Mouse (Mus musculus): ENCODE measurements around the gene Magi1. TPM values are rescaled to one million over a fixed set of nuclear protein-coding genes. Genes with fewer than 3 reads are reported as not detected.

The Magi1 gene
- total and polyA plus RNA-seq, 3 experiments: not detected

GRCm38 (mm10) chr6:93805407-93805936, 478.2 kb downstream of the Magi1 start:
- TF ChIP-seq KAT2A (conservative IDR thresholded peaks at IDR 0.05; ENCODE audit: low read depth, low read length) (no peak), CHD1 (IDR thresholded peaks at IDR 0.05; ENCODE audit: low read depth, low read length) (no peak), TAL1 (IDR thresholded peaks at IDR 0.05; ENCODE audit: low read length) (no peak), JUND (IDR thresholded peaks at IDR 0.05; ENCODE audit: low read depth, low read length) (no peak), ZKSCAN1 (IDR thresholded peaks at IDR 0.05; ENCODE audit: low read depth, low read length) (no peak), POLR2AphosphoS5 (IDR thresholded peaks at IDR 0.05; ENCODE audit: borderline replicate concordance, low read depth, low read length) (no peak), ELF1 (IDR thresholded peaks at IDR 0.05; ENCODE audit: low read depth, low read length) (no peak), BHLHE40 (IDR thresholded peaks at IDR 0.05; ENCODE audit: borderline replicate concordance, low read depth, low read length) (no peak), RAD21 (IDR thresholded peaks at IDR 0.05; ENCODE audit: low read depth, low read length) (no peak), CTCF (IDR thresholded peaks at IDR 0.05 in 2 of 3, conservative IDR thresholded peaks at IDR 0.05 in 1 of 3; ENCODE audit: control insufficient read depth in 1 of 3, insufficient read depth in 1 of 3, low read depth in 2 of 3, low read length in 3 of 3, poor library complexity in 1 of 3, severe bottlenecking in 1 of 3) (no peak), RCOR1 (IDR thresholded peaks at IDR 0.05; ENCODE audit: low read depth, low read length) (no peak), GATA1 (IDR thresholded peaks at IDR 0.05; ENCODE audit: low read depth, low read length) (no peak), NELFE (IDR thresholded peaks at IDR 0.05; ENCODE audit: low read depth, low read length) (no peak), MAX (IDR thresholded peaks at IDR 0.05; ENCODE audit: low read length) (no peak), MXI1 (IDR thresholded peaks at IDR 0.05; ENCODE audit: low read depth, low read length) (no peak), TBP (IDR thresholded peaks at IDR 0.05; ENCODE audit: low read depth, low read length) (no peak), USF1 (IDR thresholded peaks at IDR 0.05; ENCODE audit: low read depth, low read length) (no peak), MYC (IDR thresholded peaks at IDR 0.05; ENCODE audit: low read depth, low read length) (no peak), SMC3 (IDR thresholded peaks at IDR 0.05; ENCODE audit: low read depth, low read length) (no peak)
- Histone ChIP-seq H3K27ac (ENCODE audit: control insufficient read depth, low read depth, low read length) (no peak overlapping the region), H3K27me3 (ENCODE audit: control insufficient read depth in 1 of 2, insufficient read depth in 2 of 2, low read length in 2 of 2) (no peaks in the 10 kb centered on the region), H3K9ac (ENCODE audit: control insufficient read depth, low read depth, low read length, poor library complexity, severe bottlenecking) (no peak overlapping the region), H3K79me2 (ENCODE audit: control insufficient read depth, insufficient read depth, low read length, poor library complexity) (no peaks in the 10 kb centered on the region), H3K36me3 (ENCODE audit: control insufficient read depth in 1 of 2, insufficient read depth in 2 of 2, low read length in 2 of 2) (no peaks in the 10 kb centered on the region), H3K9me3 (replicated peaks; ENCODE audit: insufficient read depth, low read length) (no peaks in the 10 kb centered on the region), H3K4me3 (ENCODE audit: control insufficient read depth in 1 of 2, insufficient read depth in 1 of 2, low read depth in 2 of 2, low read length in 2 of 2) (no peak overlapping the region), H3K4me1 (ENCODE audit: control insufficient read depth in 1 of 2, insufficient read depth in 2 of 2, low read length in 2 of 2) (no peaks in the 10 kb centered on the region)
- no peak for DNase-seq (ENCODE audit: low read depth, low spot score)

GRCm38 (mm10) chr6:93802390-93802789, 481.3 kb downstream of the Magi1 start:
- TF ChIP-seq ZKSCAN1 (IDR thresholded peaks at IDR 0.05; ENCODE audit: low read depth, low read length) (no peak), CHD2 (IDR thresholded peaks at IDR 0.05; ENCODE audit: low read length) (no peak), CHD1 (IDR thresholded peaks at IDR 0.05; ENCODE audit: low read depth, low read length) (no peak), GABPA (IDR thresholded peaks at IDR 0.05; ENCODE audit: low read depth, low read length) (no peak), KAT2A (conservative IDR thresholded peaks at IDR 0.05; ENCODE audit: low read depth, low read length) (no peak), MEF2A (IDR thresholded peaks at IDR 0.05; ENCODE audit: extremely low read depth, insufficient replicate concordance, low read depth, low read length, poor library complexity, severe bottlenecking) (no peak), USF1 (IDR thresholded peaks at IDR 0.05; ENCODE audit: low read depth, low read length) (no peak), MAX (IDR thresholded peaks at IDR 0.05; ENCODE audit: low read length) (no peak), POLR2AphosphoS2 (IDR thresholded peaks at IDR 0.05; ENCODE audit: low read length) (no peak), BHLHE40 (IDR thresholded peaks at IDR 0.05; ENCODE audit: borderline replicate concordance, low read depth, low read length) (no peak), ETS1 (IDR thresholded peaks at IDR 0.05; ENCODE audit: low read depth, low read length) (no peak), MYB (IDR thresholded peaks at IDR 0.05; ENCODE audit: low read depth, low read length) (no peak), ZMIZ1 (IDR thresholded peaks at IDR 0.05; ENCODE audit: low read depth, low read length) (no peak)
- no peaks in the 10 kb centered on the region for H3K27me3 ChIP-seq (ENCODE audit: control insufficient read depth in 1 of 2, insufficient read depth in 2 of 2, low read length in 2 of 2)
- H3K9me3 ChIP-seq (replicated peaks; ENCODE audit: insufficient read depth, low read length): no peaks in the 10 kb centered on the region
- H3K9ac ChIP-seq (ENCODE audit: control insufficient read depth, low read depth, low read length, poor library complexity, severe bottlenecking): no peak overlapping the region
- no peak overlapping the region for H3K27ac ChIP-seq (ENCODE audit: control insufficient read depth, low read depth, low read length)
- no peaks in the 10 kb centered on the region for H3K36me3 ChIP-seq (ENCODE audit: control insufficient read depth in 1 of 2, insufficient read depth in 2 of 2, low read length in 2 of 2)
- H3K4me1 ChIP-seq (ENCODE audit: control insufficient read depth in 1 of 2, insufficient read depth in 2 of 2, low read length in 2 of 2): no peaks in the 10 kb centered on the region
- no peak overlapping the region for H3K4me3 ChIP-seq (ENCODE audit: control insufficient read depth in 1 of 2, insufficient read depth in 1 of 2, low read depth in 2 of 2, low read length in 2 of 2)
- H3K79me2 ChIP-seq (ENCODE audit: control insufficient read depth, insufficient read depth, low read length, poor library complexity): no peaks in the 10 kb centered on the region
- no peak for DNase-seq (ENCODE audit: low read depth, low spot score)

Measured in MEL (cell line).